Mouse (Mus musculus) limb, embryonic 14.5 days (tissue): ENCODE data around the gene Alpl. TPM values are rescaled to one million over a fixed set of nuclear protein-coding genes. Genes with fewer than 3 reads are reported as not detected.
A peak's percentile ranks its signal among the peaks of the same experiment; 100 is the strongest.

Source experiments
- ATAC-seq: fragments of 200-750 bp; cut with Nextera tagmentation; 2 replicates; pipeline ENCODE4 v1.8.0; 2017; ENCODE audit warnings: low read depth, moderate number of reproducible peaks, moderate TSS enrichment; ENCODE audit not compliant: low FRiP score
- DNase-seq: peaks from one replicate; pipeline ENCODE4 v3.0.0-alpha.2; 2015; ENCODE audit warnings: low spot score
- H3K27ac ChIP-seq: fragments of 300-500 bp; sonication (generic); replicated peaks from 2 replicates; pipeline ENCODE4 v1.5.1; 2014; ENCODE audit warnings: low read depth, mild to moderate bottlenecking, low read length, moderate library complexity, mixed read lengths
- H3K27me3 ChIP-seq: fragments of 300-500 bp; sonication (generic); 2 replicates; pipeline ENCODE4 v1.6.1; 2014; ENCODE audit warnings: low read length, mixed read lengths; ENCODE audit not compliant: control insufficient read depth, insufficient read depth
- H3K36me3 ChIP-seq: fragments of 300-500 bp; sonication (generic); 2 replicates; pipeline ENCODE4 v1.6.1; 2014; ENCODE audit warnings: mild to moderate bottlenecking, low read length, moderate library complexity, mixed read lengths; ENCODE audit not compliant: control insufficient read depth, insufficient read depth
- H3K4me1 ChIP-seq: fragments of 300-500 bp; sonication (generic); 2 replicates; pipeline ENCODE4 v1.6.1; 2014; ENCODE audit warnings: antibody characterized with exemption, low read length, mixed read lengths; ENCODE audit not compliant: control insufficient read depth, insufficient read depth
- H3K4me2 ChIP-seq: fragments of 300-500 bp; sonication (generic); replicated peaks from 2 replicates; pipeline ENCODE4 v1.6.1; 2014; ENCODE audit warnings: low read depth, mild to moderate bottlenecking, low read length, moderate library complexity; ENCODE audit not compliant: severe bottlenecking
- H3K4me3 ChIP-seq: fragments of 300-500 bp; sonication (generic); replicated peaks from 2 replicates; pipeline ENCODE4 v1.5.1; 2014; ENCODE audit warnings: low read length
- H3K9ac ChIP-seq: fragments of 300-500 bp; sonication (generic); 2 replicates; pipeline ENCODE4 v1.6.1; 2014; ENCODE audit warnings: mild to moderate bottlenecking, low read depth, low read length, moderate library complexity; ENCODE audit not compliant: severe bottlenecking
- H3K9me3 ChIP-seq: fragments of 300-500 bp; sonication (generic); 2 replicates; pipeline ENCODE4 v1.6.1; 2016; ENCODE audit warnings: low read length; ENCODE audit not compliant: control insufficient read depth
- POLR2A ChIP-seq: fragments of 200-500 bp; IDR thresholded peaks from 2 replicates; pipeline ENCODE4 v1.8.0; 2012; ENCODE audit warnings: inconsistent platforms, mild to moderate bottlenecking, moderate library complexity, borderline replicate concordance; ENCODE audit not compliant: insufficient read depth, insufficient read length; ENCODE audit errors: extremely low read depth
- WGBS: fragments of 180-500 bp; shearing (Covaris S2); extraction: QIAGEN DNeasy Blood & Tissue Kit; methylation state at CpG from one replicate; pipeline ENCODE4 v1.1.7; 2014; 5-methylcytosine and 5-hydroxymethylcytosine counted together
- polyA plus RNA-seq, 2 experiments: library from polyadenylated mRNA; depleted of rRNA in 1 of 2; stranded (reverse) in 1 of 2; unstranded in 1 of 2; fragments of >200 nt; fragmentation: Nextera tagmentation in 1 of 2; extraction: Ambion mirVana in 1 of 2; gene quantifications; 2 replicates each; pipeline versions ENCODE4 v1.2.1 to v1.2.3; 2012 to 2014

Alpl gene
- polyA plus RNA-seq, 2 experiments = 28.0 to 31.4 TPM

DNA sequence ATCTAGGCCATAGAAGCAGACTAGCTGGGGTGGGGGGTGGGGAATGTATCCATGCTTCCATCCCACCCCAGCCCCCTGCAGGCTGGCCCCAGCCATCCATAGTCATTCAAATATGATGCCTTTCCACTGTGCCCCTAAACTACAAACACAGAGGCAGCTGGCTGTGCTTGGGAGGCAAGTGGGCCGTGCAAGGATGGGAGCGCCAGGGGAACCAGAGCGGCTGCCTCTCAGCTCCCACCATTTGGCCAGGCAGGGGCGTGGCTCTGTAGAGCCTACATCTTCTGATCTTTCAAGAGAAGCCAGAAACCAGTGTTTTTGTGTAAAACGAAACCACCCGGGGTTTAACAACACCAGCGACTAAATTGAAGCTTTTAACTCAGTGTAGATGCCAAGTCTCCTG lies 4.7 kb downstream of the Alpl start:
- no peak for TF ChIP-seq POLR2A
- ATAC-seq = no peak
- Histone ChIP-seq H3K4me1 (peaks cover 13% of the 10 kb centered on the region; the same call in 1 of the 2 replicates), H3K4me3 (no peak overlapping the region), H3K9ac (no peak overlapping the region), H3K9me3 (no peaks in the 10 kb centered on the region), H3K4me2 (no peak overlapping the region), H3K27me3 (peaks cover 17% of the 10 kb centered on the region), H3K36me3 (no peaks in the 10 kb centered on the region), H3K27ac (no peak overlapping the region)
- DNase-seq = peak; percentile 57
- WGBS = 1% methylated on average over 7 of the region's 7 CpGs

DNA sequence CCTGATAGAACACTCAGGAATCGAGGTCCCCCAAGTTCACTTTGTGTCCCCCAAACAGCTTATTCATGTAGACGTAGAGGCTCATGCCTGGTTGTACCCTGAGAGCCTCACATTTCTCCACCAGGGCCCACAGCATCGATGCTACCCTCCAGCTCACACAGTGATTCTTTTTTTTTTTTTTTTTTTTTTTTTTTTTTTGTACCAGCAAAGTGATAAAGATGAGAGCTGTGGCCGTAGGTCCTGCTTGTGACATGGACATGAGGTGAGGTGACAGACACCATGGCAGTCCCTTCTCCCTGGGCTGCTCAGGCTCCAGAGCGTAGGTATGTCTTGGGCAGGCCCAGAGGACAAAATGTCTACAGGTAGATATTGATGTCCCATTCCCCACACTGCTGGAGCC lies 5.2 kb downstream of the Alpl start:
- H3K27me3 ChIP-seq = peaks cover 13% of the 10 kb centered on the region
- no peak for TF ChIP-seq POLR2A

DNA sequence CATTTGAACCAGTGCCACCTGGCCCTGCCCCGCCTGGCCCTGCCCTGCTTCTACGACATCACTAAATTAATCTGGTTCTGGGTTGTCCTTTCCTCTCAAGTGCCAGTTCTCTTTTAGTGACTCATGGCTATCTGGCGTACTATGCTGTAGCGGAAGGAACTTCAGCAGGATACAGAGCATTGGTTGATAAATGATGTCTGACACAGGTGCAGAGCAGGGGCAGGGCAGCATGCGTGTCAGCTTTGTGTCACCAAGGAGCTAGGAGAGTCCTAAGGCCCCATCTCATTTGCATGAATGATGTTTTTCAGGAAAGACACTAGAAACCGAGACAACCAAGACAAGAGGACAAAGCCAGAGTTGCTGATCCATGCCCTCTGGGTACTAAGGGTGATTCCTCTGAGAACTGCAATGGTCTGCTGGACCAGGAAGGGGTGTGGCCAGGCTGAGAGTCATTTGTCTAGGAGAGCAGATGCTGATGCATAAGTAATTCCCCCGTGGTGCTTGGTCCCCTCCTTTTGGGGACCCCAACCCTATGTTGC lies 7.6 kb downstream of the Alpl start:
- no peak for ATAC-seq
- Histone ChIP-seq H3K36me3 (no peaks in the 10 kb centered on the region), H3K4me2 (no peak overlapping the region), H3K9me3 (no peaks in the 10 kb centered on the region), H3K4me1 (peaks cover 13% of the 10 kb centered on the region), H3K27ac (no peak overlapping the region), H3K27me3 (no peaks in the 10 kb centered on the region), H3K4me3 (no peak overlapping the region), H3K9ac (no peak overlapping the region)
- DNase-seq = no peak
- TF ChIP-seq POLR2A = no peak
- 71% methylated on average over 7 of the region's 7 CpGs for WGBS

More for the DNA sequence above, 5.2 kb downstream of the Alpl start:
- ATAC-seq = no peak
- 83% methylated on average over 5 of the region's 5 CpGs for WGBS
- no peak overlapping the region for H3K4me3 ChIP-seq
- H3K4me2 ChIP-seq = no peak overlapping the region
- H3K9ac ChIP-seq = no peak overlapping the region
- peaks cover 11% of the 10 kb centered on the region; the same call in 1 of the 2 replicates for H3K4me1 ChIP-seq
- H3K36me3 ChIP-seq = no peaks in the 10 kb centered on the region
- no peak overlapping the region for H3K27ac ChIP-seq
- no peak for DNase-seq
- no peaks in the 10 kb centered on the region for H3K9me3 ChIP-seq

DNA sequence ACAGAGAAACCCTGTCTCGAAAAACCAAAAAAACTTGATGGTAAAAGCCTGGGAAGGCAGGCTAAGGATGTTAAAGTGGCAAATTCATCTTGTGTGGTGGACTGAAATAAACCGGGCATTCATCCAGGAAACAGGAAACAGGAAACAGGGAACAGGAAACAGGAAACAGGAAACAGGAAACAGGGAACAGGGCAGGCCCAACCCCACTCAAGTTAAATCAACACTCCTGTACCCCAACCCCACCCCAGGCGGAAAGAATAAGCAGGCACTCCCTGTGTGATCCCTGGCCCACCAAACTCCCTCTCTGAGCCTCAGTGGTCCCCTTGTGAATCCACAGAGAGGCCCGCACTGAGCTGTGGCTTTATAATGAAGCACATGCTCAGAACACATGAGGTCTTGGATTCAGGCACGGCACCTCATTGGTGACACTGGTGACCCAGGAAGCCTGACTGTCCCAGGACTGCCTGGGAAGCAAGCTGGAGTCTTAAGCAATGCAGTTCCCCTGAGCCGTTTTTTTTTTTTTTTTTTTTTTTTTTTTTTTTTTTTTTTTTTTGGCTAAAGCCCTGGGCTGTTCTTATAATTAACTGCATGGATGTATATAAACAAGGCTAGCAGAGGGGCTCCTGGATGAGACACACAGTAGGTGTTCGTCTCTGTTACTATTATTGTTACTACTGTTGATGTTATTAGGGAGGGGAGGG lies 8.4 kb downstream of the Alpl start:
- H3K4me2 ChIP-seq = no peak overlapping the region
- WGBS = 77% methylated on average over 7 of the region's 7 CpGs

DNA sequence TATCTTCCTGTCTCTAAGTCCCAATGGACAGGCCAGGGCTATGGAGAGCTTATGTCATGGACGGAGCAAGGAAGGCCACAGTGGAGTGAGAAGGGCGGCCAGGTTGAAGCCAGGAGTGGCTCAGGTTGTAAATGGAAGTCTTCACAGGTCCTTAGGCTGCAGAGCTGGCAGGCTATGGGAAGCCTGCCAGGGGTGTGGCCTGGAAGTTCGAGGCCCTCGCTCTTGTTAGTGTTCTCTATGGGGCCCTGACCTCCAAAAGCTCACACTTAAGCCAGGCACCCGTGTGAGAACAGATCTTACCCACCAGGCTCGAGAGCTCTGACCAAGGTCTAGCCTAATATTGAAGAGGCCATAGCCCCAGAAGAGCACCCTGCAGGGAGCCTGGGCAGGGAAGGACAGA lies 9.7 kb downstream of the Alpl start:
- 79% methylated on average over 6 of the region's 6 CpGs for WGBS

More for the DNA sequence above, 8.4 kb downstream of the Alpl start:
- peaks cover 16% of the 10 kb centered on the region for H3K4me1 ChIP-seq
- no peak overlapping the region for H3K4me3 ChIP-seq
- no peak for ATAC-seq
- DNase-seq = no peak
- H3K9ac ChIP-seq = no peak overlapping the region
- no peaks in the 10 kb centered on the region for H3K36me3 ChIP-seq
- no peak overlapping the region for H3K27ac ChIP-seq
- H3K27me3 ChIP-seq = no peaks in the 10 kb centered on the region
- H3K9me3 ChIP-seq = no peaks in the 10 kb centered on the region
- TF ChIP-seq POLR2A = no peak

More for the DNA sequence above, 9.7 kb downstream of the Alpl start:
- H3K4me1 ChIP-seq = peaks cover 11% of the 10 kb centered on the region
- no peaks in the 10 kb centered on the region for H3K27me3 ChIP-seq
- no peak for ATAC-seq
- no peak for TF ChIP-seq POLR2A
- no peak overlapping the region for H3K9ac ChIP-seq
- DNase-seq = no peak
- no peaks in the 10 kb centered on the region for H3K36me3 ChIP-seq
- no peaks in the 10 kb centered on the region for H3K9me3 ChIP-seq
- no peak overlapping the region for H3K27ac ChIP-seq
- H3K4me2 ChIP-seq = no peak overlapping the region
- no peak overlapping the region for H3K4me3 ChIP-seq
